Mouse (Mus musculus): ENCODE measurements at regions not wholly inside any gene's neighbourhood (a gene's known extent, or its start where the extent isn't known, plus 50 kb on each side); places are given as distances from the start of the nearest gene placed in this dataset.

DNA sequence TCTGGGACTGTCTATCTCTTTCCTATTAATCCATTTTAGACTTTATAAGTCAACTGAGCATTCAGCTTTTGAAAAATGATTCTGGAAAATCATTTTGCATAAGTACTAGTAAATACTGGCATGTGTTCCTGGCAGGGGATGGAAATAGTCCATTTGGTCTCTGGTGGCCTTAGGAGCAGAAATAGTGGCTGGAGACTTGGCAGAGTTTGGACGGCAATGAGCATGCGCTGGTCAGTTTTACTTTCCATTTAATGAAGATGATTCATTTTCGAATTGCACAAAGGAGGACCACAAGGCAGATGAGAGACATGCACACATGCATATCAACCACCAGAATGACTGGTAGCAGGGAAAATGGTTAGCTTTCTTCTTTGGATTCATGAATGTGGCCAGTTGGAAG, 567.2 kb downstream of the Slc4a3 start:
- DNase-seq = peak in 1 of 2 experiments; percentile 17

DNA sequence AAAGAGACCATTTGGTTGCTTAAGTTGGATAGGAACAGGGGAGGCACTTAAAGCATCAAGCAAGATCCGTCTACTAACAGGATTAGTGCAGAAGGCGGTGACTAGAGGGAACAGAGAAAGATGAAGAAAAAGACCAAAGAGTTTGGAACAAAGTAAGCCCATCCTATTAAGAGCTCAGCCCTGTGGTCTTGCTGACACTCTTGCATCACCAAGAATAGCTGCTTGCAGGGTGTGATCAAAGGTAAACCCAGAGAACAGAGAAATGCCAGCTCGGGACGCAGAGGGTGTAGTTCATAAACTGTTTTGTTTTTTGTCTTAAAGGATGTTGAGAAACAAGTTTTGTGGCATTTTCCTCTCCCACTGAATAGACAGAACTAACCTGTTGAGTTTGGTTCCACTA, 574.8 kb downstream of the Slc4a3 start:
- DNase-seq = no peak

GRCm38 (mm10) chr1:76130353-76130752, 584.3 kb downstream of the Slc4a3 start:
- no peak for DNase-seq

GRCm38 (mm10) chr1:76136810-76137209, 590.7 kb downstream of the Slc4a3 start:
- no peak for DNase-seq

- DNase-seq = no peak
Measured at GRCm38 (mm10) chr1:76137701-76138100, 591.6 kb downstream of the Slc4a3 start.

DNA sequence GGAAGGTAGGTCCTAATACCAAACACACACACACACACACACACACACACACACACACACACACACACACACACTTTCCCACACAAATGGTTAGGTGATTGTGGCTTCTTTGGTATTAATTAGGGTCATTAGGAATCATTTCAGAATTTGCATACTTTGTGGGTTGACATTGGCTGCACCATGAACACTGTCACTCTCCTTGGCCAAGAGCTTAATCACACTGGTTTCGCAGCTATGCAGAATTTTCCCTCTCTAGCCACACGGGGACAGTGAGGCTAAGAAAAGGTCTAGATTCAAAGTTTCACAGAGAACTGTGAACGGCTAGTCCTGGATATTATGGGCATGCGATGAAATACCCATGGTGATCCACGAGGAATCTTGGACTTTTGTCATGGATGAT, 597.5 kb downstream of the Slc4a3 start:
- DNase-seq = no peak

DNA sequence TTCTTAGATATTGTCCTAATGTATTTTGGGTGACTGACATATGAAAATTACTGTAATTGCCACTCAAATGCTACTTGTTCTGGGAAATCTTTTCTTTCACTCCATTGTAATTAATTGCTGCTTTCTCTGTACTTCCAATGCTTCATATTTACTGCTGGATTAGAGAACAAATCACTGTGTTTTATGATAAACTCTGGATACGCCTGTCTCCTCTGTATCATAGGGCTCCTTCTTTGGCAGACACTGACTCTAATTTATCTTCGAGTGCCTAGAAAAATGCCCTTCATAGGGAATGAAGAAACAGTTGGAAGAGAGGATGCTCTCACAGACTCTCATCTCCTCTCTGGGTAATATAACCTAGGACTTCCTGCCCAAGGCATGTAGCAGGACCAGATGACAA, 602.9 kb downstream of the Slc4a3 start:
- DNase-seq = no peak

GRCm38 (mm10) chr1:76156291-76156690, 610.2 kb downstream of the Slc4a3 start:
- no peak for DNase-seq

DNA sequence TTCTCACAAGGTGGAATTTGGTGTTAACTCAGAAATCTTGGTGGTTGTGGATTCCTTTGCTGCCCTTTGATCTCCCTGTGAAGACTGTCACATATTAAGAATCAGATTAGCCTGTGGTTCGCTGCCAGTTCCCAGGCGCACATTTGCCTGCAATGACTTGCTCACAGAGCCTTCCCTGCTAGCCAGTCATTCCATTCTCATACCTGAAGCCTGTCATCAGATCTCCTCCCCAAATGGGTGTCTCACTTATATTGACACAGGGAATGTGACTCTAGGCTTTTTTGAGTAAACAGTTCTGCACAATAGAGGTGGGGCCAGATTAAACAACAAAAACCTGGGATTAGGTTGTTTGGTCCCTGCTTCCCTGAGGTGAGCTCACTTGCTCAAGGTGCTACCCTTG, 621.4 kb downstream of the Slc4a3 start:
- no peak for DNase-seq

GRCm38 (mm10) chr1:76181181-76181580, 635.1 kb downstream of the Slc4a3 start:
- DNase-seq = no peak

DNA sequence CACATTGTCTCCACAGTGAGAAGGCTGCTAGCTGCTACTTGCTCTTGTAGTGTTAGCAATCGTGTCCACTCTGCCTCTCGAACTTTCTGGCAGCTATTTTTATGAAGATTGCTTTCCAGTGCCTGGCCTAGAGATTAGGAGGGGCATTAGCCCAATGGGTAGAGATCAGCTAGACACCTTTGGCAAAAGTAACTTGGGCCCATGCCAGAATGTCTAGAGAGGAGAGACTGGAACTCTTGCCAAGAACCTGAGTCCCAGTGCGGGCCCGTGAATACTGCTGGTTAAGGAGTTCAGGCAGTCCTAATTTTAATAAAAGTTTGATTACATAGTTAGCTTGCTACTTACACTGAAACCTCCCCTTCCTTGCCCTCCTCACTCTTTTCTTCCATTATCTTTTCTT, 648.8 kb downstream of the Slc4a3 start:
- peak in 1 of 2 experiments; percentile 30 for DNase-seq

DNA sequence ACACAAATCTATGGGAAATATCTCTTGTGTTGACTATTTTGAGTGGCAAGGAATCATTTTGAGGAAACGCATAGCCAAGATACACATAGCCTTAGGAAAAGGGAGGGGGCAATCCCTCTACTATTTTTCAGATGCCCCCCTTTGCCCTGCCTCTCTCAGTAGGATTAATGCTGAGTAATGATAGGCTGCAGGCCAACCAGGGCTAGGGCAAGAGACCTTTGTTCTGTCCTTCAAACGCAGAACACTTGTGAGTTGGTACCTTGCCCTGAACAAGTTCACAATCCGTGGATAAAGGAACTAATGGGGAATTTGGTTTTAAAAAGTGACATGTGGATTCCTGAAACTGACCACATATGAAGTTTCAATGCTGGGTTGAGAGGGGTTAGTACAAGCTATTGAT, 651.6 kb downstream of the Slc4a3 start:
- no peak for DNase-seq

GRCm38 (mm10) chr1:76200906-76201305, 654.8 kb downstream of the Slc4a3 start:
- DNase-seq = no peak

DNA sequence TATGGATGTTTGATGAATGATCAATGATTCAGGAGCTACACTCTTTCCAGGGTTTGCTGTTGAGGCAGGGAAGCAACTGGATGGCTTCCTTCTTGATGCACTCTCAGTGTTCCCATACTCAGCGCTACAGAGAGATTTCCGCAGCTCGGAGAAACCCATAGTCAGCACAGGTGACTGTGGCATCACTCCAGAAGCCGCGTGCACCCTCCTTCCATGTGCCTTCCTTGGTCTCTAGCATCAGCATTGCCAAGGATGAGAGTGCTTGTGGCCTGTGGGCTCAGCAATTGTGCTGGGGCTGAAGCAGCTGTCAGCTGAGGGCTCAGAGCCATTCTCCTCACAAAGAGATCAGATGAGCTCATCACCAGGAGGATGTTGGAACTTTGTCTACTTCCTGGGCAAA, 666.4 kb downstream of the Slc4a3 start:
- peak in 1 of 2 experiments; percentile 3 for DNase-seq

DNA sequence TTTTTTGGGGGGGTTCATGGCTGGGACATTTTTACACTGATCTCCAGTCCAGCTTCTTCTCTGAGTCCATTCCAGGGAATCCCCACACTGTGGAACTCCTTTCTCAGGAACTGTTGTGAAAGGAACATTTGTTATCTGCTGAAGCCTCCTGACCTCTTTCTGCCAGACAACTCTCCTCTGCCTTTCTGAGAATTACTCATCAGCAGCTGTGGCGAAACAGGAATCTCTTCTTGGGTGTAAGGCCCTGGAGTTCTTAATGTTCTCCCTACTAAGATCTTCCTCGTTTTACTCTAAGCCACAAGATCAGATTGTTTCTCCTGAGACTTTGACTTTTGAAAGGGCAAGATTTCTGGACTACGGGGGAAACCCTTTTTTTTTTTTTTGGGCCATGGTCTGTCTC, 698.7 kb downstream of the Slc4a3 start:
- no peak for DNase-seq

GRCm38 (mm10) chr1:76246181-76246796, 700.2 kb downstream of the Slc4a3 start:
- no peak for DNase-seq

- DNase-seq = no peak
Measured at GRCm38 (mm10) chr1:76247126-76247525, 701.1 kb downstream of the Slc4a3 start.

- no peak for DNase-seq
Measured at GRCm38 (mm10) chr1:76258217-76258616, 712.2 kb downstream of the Slc4a3 start.

- peak; percentile 3 to 5 for DNase-seq
Measured at GRCm38 (mm10) chr1:76276148-76276547, 730.1 kb downstream of the Slc4a3 start.

DNA sequence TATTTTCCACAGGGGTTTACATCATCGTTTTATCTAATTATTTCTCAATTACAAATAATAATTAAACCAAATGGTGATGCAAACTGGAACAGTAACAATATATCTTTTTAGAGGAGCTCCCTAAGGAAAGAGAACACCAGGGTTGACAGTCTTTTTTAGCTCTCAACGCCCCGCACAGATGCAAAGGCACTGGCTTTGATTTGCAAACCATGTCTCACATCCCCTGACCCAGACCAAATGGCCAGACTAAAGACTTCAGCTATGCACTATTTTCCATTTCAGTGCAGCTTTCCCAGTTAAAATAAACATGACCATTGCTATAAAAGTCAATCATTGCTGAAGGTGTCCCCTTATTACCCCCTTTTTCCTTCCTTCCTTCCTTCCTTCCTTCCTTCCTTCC, 730.6 kb downstream of the Slc4a3 start:
- no peak for DNase-seq

- DNase-seq = peak in 1 of 2 experiments; percentile 5
Measured at GRCm38 (mm10) chr1:76283322-76283721, 737.3 kb downstream of the Slc4a3 start.

GRCm38 (mm10) chr1:76322943-76323559, 777.0 kb downstream of the Slc4a3 start:
- DNase-seq = peak in 1 of 2 experiments; percentile 15

DNA sequence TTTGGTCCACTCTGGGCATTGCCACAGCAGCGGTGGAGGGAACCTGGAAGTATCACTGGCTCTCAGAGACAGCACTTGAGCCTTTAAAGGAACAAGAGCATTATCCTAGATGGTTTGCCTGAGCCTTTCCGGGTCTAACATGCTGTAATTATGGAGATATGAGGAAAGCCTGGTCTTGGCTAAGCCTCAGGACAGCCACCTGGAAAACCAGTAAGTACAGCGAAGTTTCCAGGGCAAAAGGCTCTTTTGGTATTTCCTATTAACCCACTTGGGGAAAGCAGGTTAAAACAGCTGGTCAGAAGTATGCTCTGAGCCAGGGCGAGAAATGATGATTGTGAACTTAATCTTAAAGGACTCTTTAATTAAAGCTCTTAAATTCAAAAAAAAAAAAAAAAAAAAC, 777.5 kb downstream of the Slc4a3 start:
- DNase-seq = no peak

DNA sequence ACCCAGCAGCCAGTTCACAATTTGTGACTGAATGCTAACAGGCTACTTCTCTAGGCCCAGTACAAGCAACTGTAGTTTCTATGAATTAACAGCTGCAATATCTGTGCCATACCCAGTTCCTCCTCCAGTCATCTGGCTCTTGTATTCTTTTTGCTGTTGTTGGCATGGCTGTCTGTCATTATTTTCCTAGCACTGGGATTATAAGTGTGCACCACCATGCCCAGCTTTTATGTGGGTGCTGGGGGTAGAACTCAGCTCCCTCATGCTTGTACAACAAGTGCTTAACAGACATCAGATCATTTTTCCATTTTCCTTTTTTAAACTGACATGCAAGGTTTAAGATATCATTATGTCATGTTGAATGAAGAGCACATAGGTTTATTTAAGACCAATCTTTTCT, 789.9 kb downstream of the Slc4a3 start:
- DNase-seq = no peak

DNA sequence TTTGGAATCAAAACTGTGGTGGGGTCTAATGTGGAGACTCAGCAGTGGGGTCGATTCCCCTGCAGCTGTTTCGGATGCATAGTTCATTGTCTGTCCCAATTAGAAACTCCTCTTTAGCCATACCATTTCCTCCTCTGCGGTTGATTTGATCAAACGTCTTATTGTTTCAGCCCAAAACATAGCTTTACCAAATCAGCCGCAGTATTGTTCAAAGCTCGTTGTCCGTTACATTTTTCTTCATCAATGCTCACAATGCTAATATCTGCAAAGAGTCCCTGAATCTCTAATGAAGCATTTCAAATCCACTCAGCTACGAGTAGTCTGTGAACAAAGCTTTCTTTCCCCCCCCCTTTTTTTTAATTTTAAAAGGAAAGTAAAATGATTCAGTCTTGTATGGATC, 816.0 kb downstream of the Slc4a3 start:
- DNase-seq = no peak

Measured in cerebellum, postnatal 25 days (tissue).